Mouse (Mus musculus): ENCODE results near the gene Tmco2.
"Not testable (repeated sequence)": the region's sequence is repeated elsewhere in the genome, so short reads cannot be mapped to it uniquely, and the experiment has no call there.

The Tmco2 gene

DNA sequence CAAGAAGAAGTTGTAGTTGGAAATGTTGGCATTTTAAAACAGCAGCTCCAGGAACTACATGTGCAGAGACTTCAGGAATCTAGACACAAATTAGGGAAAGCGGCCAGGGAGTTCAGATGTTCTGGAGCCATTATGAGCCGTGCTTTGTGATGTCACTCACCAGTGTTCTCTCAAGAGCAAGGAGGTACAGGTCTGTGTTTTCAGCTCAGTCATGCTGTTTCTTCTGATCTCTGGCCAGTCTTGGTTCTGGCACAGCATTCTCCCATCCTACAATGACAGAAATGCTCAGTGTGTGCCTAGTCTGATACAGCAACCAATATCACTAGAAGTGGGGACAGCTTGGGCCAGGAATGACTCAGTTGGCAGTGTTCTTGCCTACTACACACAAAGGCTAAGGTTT, at the start of gene Tmco2:
Gene Tmco2, minus strand, starts transcription at position 101 of the 400 bp plus-strand sequence.
- DNase-seq (ENCODE audit: low read depth, low spot score) = no peak

DNA sequence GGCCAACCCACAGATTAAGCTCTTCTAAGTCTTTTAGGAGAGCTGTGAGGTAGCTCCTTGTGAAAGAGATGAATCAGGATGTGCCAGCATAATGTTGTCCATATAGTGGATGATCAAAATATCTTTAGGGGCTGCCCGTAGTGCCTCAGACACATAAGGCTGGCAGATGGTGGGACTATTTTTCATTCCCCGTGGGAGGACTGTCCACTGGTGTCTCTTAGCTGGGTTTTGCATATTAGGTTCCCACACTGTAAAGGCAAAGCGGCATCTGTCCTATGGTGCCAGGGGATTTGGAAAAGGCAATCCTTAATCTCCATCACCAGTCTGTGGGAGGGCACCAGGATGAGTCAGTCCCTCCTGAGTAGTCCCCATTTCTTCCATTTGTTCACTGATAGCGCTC, 5.7 kb downstream of the Tmco2 start:
- DNase-seq (ENCODE audit: low read depth, low spot score) = no peak

GRCm38 (mm10) chr4:121097650-121098378, 11.2 kb downstream of the Tmco2 start, which contains the start of gene Zmpste24:
Gene Zmpste24, minus strand, starts transcription at chr4:121098241.
- peak; percentile 81 for DNase-seq (ENCODE audit: low read depth, low spot score)

- DNase-seq (ENCODE audit: low read depth, low spot score) = no peak
These were observed 18.8 kb downstream of the Tmco2 start for GRCm38 (mm10) chr4:121090211-121090610.

GRCm38 (mm10) chr4:121088696-121089095, 20.3 kb downstream of the Tmco2 start:
- DNase-seq (ENCODE audit: low read depth, low spot score) = no peak

DNA sequence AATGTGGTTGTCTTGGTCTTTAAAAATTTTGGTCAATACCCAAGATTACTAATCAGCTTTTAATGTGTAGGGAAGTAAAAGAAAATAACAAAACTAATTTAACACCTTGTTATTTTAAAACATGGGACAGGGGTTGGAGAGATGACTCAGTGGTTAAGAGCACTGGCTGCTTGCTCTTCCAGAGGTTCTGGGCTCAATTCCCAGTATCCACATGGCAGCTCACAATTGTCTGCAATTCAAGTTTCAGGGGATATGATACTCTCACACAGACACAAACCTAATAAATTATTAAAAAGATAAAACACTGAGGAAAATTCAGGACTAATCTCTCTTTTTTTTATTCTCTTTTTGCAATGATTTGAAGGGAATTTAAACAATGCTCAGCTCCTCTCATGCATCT, 24.5 kb downstream of the Tmco2 start:
- DNase-seq (ENCODE audit: low read depth, low spot score) = no peak

- no peak for DNase-seq (ENCODE audit: low read depth, low spot score)
These were observed 28.6 kb downstream of the Tmco2 start for GRCm38 (mm10) chr4:121080395-121080794.

DNA sequence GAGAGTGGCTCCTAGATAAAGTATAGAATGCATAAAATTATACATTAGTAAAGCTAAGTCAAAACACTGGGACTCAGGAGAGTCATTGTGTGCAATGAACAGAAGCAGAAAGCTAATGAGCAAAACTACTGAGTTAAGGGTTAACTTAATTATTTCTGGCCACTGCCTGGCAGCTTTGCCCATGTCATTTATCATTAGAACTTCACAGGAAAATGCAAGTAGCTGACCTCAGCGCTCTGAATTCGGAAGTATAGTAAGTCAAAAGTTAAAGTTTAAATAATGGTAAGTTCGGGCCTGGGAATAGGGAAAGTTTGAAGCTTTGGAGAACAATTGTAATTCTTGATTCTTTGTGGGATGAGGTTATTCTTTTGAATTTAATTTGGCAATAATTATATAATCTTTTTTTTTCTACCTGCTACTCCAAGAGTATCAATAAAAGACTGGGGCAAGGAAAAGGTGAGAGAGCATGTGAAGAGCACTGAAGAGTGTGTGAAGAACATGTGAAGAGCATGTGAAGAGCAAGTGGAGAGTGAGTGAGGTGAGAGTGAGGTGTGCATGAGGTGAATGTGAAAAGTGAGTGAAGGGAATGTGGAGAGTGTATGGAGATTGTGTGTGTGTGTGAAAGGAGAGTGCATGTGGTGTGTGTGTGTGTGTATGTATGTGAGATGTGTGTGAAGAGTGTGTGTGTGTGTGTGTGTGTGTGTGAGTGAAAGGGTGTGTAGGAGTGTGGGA, 30.9 kb downstream of the Tmco2 start:
- DNase-seq (ENCODE audit: low read depth, low spot score) = no peak

DNA sequence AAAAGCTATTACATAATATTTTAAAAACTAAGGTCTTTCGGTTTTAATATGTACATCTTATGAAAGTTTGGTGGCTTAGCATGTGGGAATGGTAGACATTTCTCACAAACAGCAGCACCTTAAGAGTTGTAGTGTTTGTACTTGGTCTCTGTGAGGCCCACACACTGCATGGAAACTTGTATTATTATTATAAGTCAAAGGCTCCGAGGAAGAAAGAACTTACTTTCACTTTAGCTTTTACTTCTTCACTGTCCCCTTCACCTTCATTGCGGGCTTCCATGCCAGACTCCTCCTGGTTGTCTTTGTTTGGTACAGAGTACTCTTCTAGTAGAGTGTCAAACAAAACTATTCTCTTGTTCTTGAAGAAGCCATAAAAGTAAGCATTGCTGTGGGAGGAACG, 34.8 kb downstream of the Tmco2 start:
- DNase-seq (ENCODE audit: low read depth, low spot score) = no peak

- no peak for DNase-seq (ENCODE audit: low read depth, low spot score)
These were observed 43.7 kb downstream of the Tmco2 start for GRCm38 (mm10) chr4:121065336-121065735.

DNA sequence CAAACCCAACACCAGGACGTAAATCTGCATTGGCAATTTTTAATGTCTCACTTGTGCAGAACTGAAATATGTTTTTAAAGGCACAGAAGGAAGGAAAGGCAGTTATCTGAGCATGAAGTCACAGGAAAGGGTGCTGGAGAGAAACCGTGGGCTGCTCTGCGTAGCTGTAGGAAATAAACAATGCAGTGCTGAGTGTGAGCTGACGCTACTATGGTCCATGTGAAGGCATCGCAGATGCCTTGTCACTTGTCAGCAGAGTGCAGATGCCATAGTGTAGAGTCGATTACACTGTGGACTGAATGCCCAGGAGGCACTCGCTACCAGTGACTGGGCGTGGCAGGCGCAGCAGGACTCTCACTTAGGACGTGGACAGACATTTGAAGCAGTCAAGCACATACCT, 49.8 kb downstream of the Tmco2 start:
- DNase-seq (ENCODE audit: low read depth, low spot score) = not testable (repeated sequence)

- no peak for DNase-seq (ENCODE audit: low read depth, low spot score)
These were observed 52.0 kb downstream of the Tmco2 start for GRCm38 (mm10) chr4:121057032-121057431.

DNA sequence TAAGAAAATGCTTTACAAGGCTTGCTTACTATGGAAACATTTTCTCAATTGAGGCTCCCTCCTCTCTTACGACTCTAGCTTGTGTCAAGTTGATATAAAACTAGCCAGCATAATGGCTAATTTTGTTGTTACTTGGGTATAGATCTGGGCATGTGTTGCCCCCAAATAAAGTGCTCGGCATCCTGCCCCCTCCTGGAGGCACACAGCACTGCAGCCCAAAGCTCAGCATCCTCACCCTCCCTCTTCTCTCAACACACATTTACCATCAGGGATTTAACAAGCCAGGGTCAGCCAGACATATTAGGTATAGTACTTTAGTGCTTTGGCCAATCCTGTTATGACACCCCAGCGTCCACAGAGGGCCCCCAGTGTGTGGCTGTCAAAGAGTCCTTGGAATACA, 52.7 kb downstream of the Tmco2 start:
- no peak for DNase-seq (ENCODE audit: low read depth, low spot score)

Measured in c-Kit-negative CD71-positive TER-119-positive erythroid progenitor cells, embryonic 14.5 days (primary cell).